Mouse (Mus musculus): Measurements from ENCODE around the gene Zfr2. TPM values are rescaled to one million over a fixed set of nuclear protein-coding genes. Genes with fewer than 3 reads are reported as not detected.
"Not testable (repeated sequence)": the region's sequence is repeated elsewhere in the genome, so short reads cannot be mapped to it uniquely, and the experiment has no call there.

Zfr2 gene
- polyA plus RNA-seq, 1 experiment from 2014 or later, result 2.4 TPM

GRCm38 (mm10) chr10:81216810-81217209, 16.1 kb upstream of the Zfr2 start:
- Histone ChIP-seq H3K9me3 (peaks cover 4% of the 10 kb centered on the region; the same call in 1 of the 2 replicates), H3K27ac (no peak overlapping the region), H3K36me3 (replicated peaks) (peaks cover 20% of the 10 kb centered on the region), H3K27me3 (ENCODE audit: poor library complexity, severe bottlenecking) (no peaks in the 10 kb centered on the region), H3K4me3 (no peak overlapping the region), H3K4me1 (no peaks in the 10 kb centered on the region)
- DNase-seq (ENCODE audit: extremely low spot score, low spot score), result no peak
- 91% methylated on average over 6 of the region's 6 CpGs for WGBS

- peaks cover 15% of the 10 kb centered on the region for H3K36me3 ChIP-seq (replicated peaks)
- H3K4me1 ChIP-seq; H3K4me3 ChIP-seq; DNase-seq (ENCODE audit: extremely low spot score, low spot score); H3K9me3 ChIP-seq; H3K27ac ChIP-seq; H3K27me3 ChIP-seq (ENCODE audit: poor library complexity, severe bottlenecking): not testable (repeated sequence)
- 38% methylated on average over 1 of the region's 1 CpGs for WGBS
Observed at GRCm38 (mm10) chr10:81217267-81217666, 15.7 kb upstream of the Zfr2 start.

- H3K4me3 ChIP-seq, result no peak overlapping the region
- WGBS, result 39% methylated on average over 7 of the region's 7 CpGs
- H3K9me3 ChIP-seq, result no peaks in the 10 kb centered on the region
- no peak overlapping the region for H3K27ac ChIP-seq
- H3K36me3 ChIP-seq (replicated peaks), result peaks cover 8% of the 10 kb centered on the region
- peak; percentile 54 for DNase-seq (ENCODE audit: extremely low spot score, low spot score)
- no peaks in the 10 kb centered on the region for H3K4me1 ChIP-seq
- H3K27me3 ChIP-seq (ENCODE audit: poor library complexity, severe bottlenecking), result no peaks in the 10 kb centered on the region
Observed at GRCm38 (mm10) chr10:81217964-81218363, 15.0 kb upstream of the Zfr2 start.

- 85% methylated on average over 5 of the region's 5 CpGs for WGBS
- Histone ChIP-seq H3K9me3 (no peaks in the 10 kb centered on the region), H3K27ac (no peak overlapping the region), H3K4me3 (no peak overlapping the region), H3K4me1 (no peaks in the 10 kb centered on the region), H3K36me3 (replicated peaks) (no peaks in the 10 kb centered on the region; the same call in 1 of the 2 replicates), H3K27me3 (ENCODE audit: poor library complexity, severe bottlenecking) (no peaks in the 10 kb centered on the region)
- no peak for DNase-seq (ENCODE audit: extremely low spot score, low spot score)
Observed at GRCm38 (mm10) chr10:81221402-81222015, 11.4 kb upstream of the Zfr2 start.

- not testable (repeated sequence) for H3K9me3 ChIP-seq; H3K36me3 ChIP-seq (replicated peaks); DNase-seq (ENCODE audit: extremely low spot score, low spot score); H3K4me3 ChIP-seq; H3K4me1 ChIP-seq; H3K27me3 ChIP-seq (ENCODE audit: poor library complexity, severe bottlenecking); H3K27ac ChIP-seq
- 71% methylated on average over 2 of the region's 2 CpGs for WGBS
Observed at GRCm38 (mm10) chr10:81223731-81224130, 9.2 kb upstream of the Zfr2 start.

- WGBS, result 15% methylated on average over 20 of the region's 20 CpGs
- Histone ChIP-seq H3K4me3 (peak overlapping the region; percentile 57), H3K9me3 (no peaks in the 10 kb centered on the region), H3K4me1 (peaks cover 40% of the 10 kb centered on the region), H3K27me3 (ENCODE audit: poor library complexity, severe bottlenecking) (peaks cover 50% of the 10 kb centered on the region), H3K27ac (peak overlapping the region; percentile 78), H3K36me3 (replicated peaks) (no peaks in the 10 kb centered on the region)
- DNase-seq (ENCODE audit: extremely low spot score, low spot score), result no peak
Observed at GRCm38 (mm10) chr10:81229735-81230437, 3.1 kb upstream of the Zfr2 start.

- WGBS, result 3% methylated on average over 27 of the region's 27 CpGs
- Histone ChIP-seq H3K4me3 (peak within 1 kb of the TSS; percentile 57), H3K27me3 (ENCODE audit: poor library complexity, severe bottlenecking) (peaks cover 50% of the 10 kb centered on the region), H3K27ac (peak within 1 kb of the TSS; percentile 78), H3K4me1 (peaks cover 40% of the 10 kb centered on the region), H3K36me3 (replicated peaks) (no peaks in the 10 kb centered on the region), H3K9me3 (no peaks in the 10 kb centered on the region)
- peak; percentile 50 for DNase-seq (ENCODE audit: extremely low spot score, low spot score)
Observed at GRCm38 (mm10) chr10:81230438-81231332, 2.3 kb upstream of the Zfr2 start, which contains the start of gene Atcay. TSS of gene Atcay (minus strand) at chr10:81230833.

GRCm38 (mm10) chr10:81231436-81231835, 1.5 kb upstream of the Zfr2 start:
- Histone ChIP-seq H3K27ac (peak overlapping the region; percentile 48; the same call in 1 of the 2 replicates), H3K4me1 (peaks cover 40% of the 10 kb centered on the region), H3K9me3 (no peaks in the 10 kb centered on the region), H3K4me3 (peak overlapping the region; percentile 57), H3K36me3 (replicated peaks) (no peaks in the 10 kb centered on the region), H3K27me3 (ENCODE audit: poor library complexity, severe bottlenecking) (peaks cover 55% of the 10 kb centered on the region)
- DNase-seq (ENCODE audit: extremely low spot score, low spot score), result no peak
- WGBS, result 53% methylated on average over 7 of the region's 7 CpGs

GRCm38 (mm10) chr10:81233226-81233585, 251 bp downstream of the Zfr2 start:
- peak overlapping the region; percentile 87 for H3K4me3 ChIP-seq
- H3K36me3 ChIP-seq (replicated peaks), result no peaks in the 10 kb centered on the region
- H3K4me1 ChIP-seq, result peaks cover 55% of the 10 kb centered on the region
- no peak for DNase-seq (ENCODE audit: extremely low spot score, low spot score)
- no peaks in the 10 kb centered on the region for H3K9me3 ChIP-seq
- peaks cover 68% of the 10 kb centered on the region for H3K27me3 ChIP-seq (ENCODE audit: poor library complexity, severe bottlenecking)
- WGBS, result under 1% methylated on average over 28 of the region's 28 CpGs
- H3K27ac ChIP-seq, result peak overlapping the region; percentile 92

GRCm38 (mm10) chr10:81234206-81234605, 1.3 kb downstream of the Zfr2 start:
- Histone ChIP-seq H3K36me3 (replicated peaks) (no peaks in the 10 kb centered on the region), H3K27me3 (ENCODE audit: poor library complexity, severe bottlenecking) (peaks cover 68% of the 10 kb centered on the region), H3K4me1 (peaks cover 57% of the 10 kb centered on the region), H3K4me3 (peak overlapping the region; percentile 87), H3K9me3 (no peaks in the 10 kb centered on the region), H3K27ac (no peak overlapping the region)
- 81% methylated on average over 6 of the region's 6 CpGs for WGBS
- no peak for DNase-seq (ENCODE audit: extremely low spot score, low spot score)

GRCm38 (mm10) chr10:81236471-81237268, 3.7 kb downstream of the Zfr2 start:
- H3K4me3 ChIP-seq, result no peak overlapping the region
- H3K27ac ChIP-seq, result no peak overlapping the region
- no peaks in the 10 kb centered on the region for H3K9me3 ChIP-seq
- peaks cover 67% of the 10 kb centered on the region for H3K27me3 ChIP-seq (ENCODE audit: poor library complexity, severe bottlenecking)
- 88% methylated on average over 12 of the region's 12 CpGs for WGBS
- no peaks in the 10 kb centered on the region for H3K36me3 ChIP-seq (replicated peaks)
- peaks cover 53% of the 10 kb centered on the region for H3K4me1 ChIP-seq
- no peak for DNase-seq (ENCODE audit: extremely low spot score, low spot score)

GRCm38 (mm10) chr10:81238618-81239017, 5.7 kb downstream of the Zfr2 start:
- Histone ChIP-seq H3K36me3 (replicated peaks) (no peaks in the 10 kb centered on the region), H3K4me1 (peaks cover 39% of the 10 kb centered on the region), H3K9me3 (no peaks in the 10 kb centered on the region), H3K4me3 (no peak overlapping the region), H3K27ac (no peak overlapping the region), H3K27me3 (ENCODE audit: poor library complexity, severe bottlenecking) (peaks cover 74% of the 10 kb centered on the region)
- no peak for DNase-seq (ENCODE audit: extremely low spot score, low spot score)
- 89% methylated on average over 2 of the region's 2 CpGs for WGBS
